Mouse (Mus musculus) stomach, postnatal 0 days (tissue): ENCODE measurements around the gene Gmppb. TPM values are rescaled to one million over a fixed set of nuclear protein-coding genes. Genes with fewer than 3 reads are reported as not detected.

Source experiments
- ATAC-seq: fragments of 200-750 bp; cut with Nextera tagmentation; 2 replicates; pipeline ENCODE4 v1.8.0; 2017; ENCODE audit not compliant: low FRiP score, low TSS enrichment
- DNase-seq: peaks from one replicate; pipeline ENCODE4 v3.0.0-alpha.2; 2016; ENCODE audit warnings: low spot score
- H3K27ac ChIP-seq: fragments of 300-500 bp; sonication (generic); replicated peaks from 2 replicates; pipeline ENCODE4 v1.5.1; 2014; ENCODE audit warnings: mild to moderate bottlenecking, control low read depth
- H3K27me3 ChIP-seq: fragments of 300-500 bp; sonication (generic); 2 replicates; pipeline ENCODE4 v1.6.1; 2014; ENCODE audit warnings: low read length; ENCODE audit not compliant: control insufficient read depth, insufficient read depth
- H3K36me3 ChIP-seq: fragments of 300-500 bp; sonication (generic); 2 replicates; pipeline ENCODE4 v1.6.1; 2014; ENCODE audit warnings: low read length, mixed read lengths; ENCODE audit not compliant: control insufficient read depth, insufficient read depth
- H3K4me1 ChIP-seq: fragments of 300-500 bp; sonication (generic); replicated peaks from 2 replicates; pipeline ENCODE4 v1.6.1; 2014; ENCODE audit warnings: antibody characterized with exemption; ENCODE audit not compliant: control insufficient read depth, insufficient read depth
- H3K4me2 ChIP-seq: fragments of 300-500 bp; sonication (generic); replicated peaks from 2 replicates; pipeline ENCODE4 v1.6.1; 2014; ENCODE audit warnings: low read depth, mild to moderate bottlenecking, control low read depth, moderate library complexity
- H3K4me3 ChIP-seq: fragments of 300-500 bp; sonication (generic); 2 replicates; pipeline ENCODE4 v1.5.1; 2014; ENCODE audit warnings: low read depth, low read length, control low read depth
- H3K9ac ChIP-seq: fragments of 300-500 bp; sonication (generic); 2 replicates; pipeline ENCODE4 v1.6.1; 2014; ENCODE audit warnings: mild to moderate bottlenecking, low read length, control low read depth, mixed read lengths
- H3K9me3 ChIP-seq: fragments of 300-500 bp; sonication (generic); 2 replicates; pipeline ENCODE4 v1.6.1; 2016; ENCODE audit warnings: low read length; ENCODE audit not compliant: control insufficient read depth
- CTCF ChIP-seq: IDR thresholded peaks from 2 replicates; pipeline ENCODE4 v1.5.1; 2016; ENCODE audit warnings: antibody characterized with exemption, low read depth, mild to moderate bottlenecking, moderate library complexity
- EP300 ChIP-seq: optimal IDR thresholded peaks from 2 replicates; pipeline ENCODE3; 2016; ENCODE audit warnings: antibody characterized with exemption
- WGBS: fragments of 180-500 bp; shearing (Covaris S2); extraction: QIAGEN DNeasy Blood & Tissue Kit; methylation state at CpG from one replicate; pipeline ENCODE4 v1.1.7; 2014; 5-methylcytosine and 5-hydroxymethylcytosine counted together
- microRNA-seq: library from miRNA; unstranded; fragments of <30 nt; microRNA quantifications from one replicate; pipeline ENCODE4, GENCODE M21; 2016
- polyA plus RNA-seq: library from polyadenylated mRNA; unstranded; fragments of >200 nt; fragmentation: Nextera tagmentation; extraction: Ambion mirVana; gene quantifications from 2 replicates; pipeline ENCODE4 v1.2.1, GENCODE M21; 2015

Gene Gmppb
- polyA plus RNA-seq, 1 experiment from 2014 or later, result 49.5 TPM

- Histone ChIP-seq H3K4me1 (no peaks in the 10 kb centered on the region), H3K4me3 (no peak overlapping the region), H3K4me2 (no peak overlapping the region), H3K27me3 (no peaks in the 10 kb centered on the region), H3K36me3 (peaks cover 6% of the 10 kb centered on the region; the same call in 1 of the 2 replicates), H3K27ac (0 out of 2 replicates have a peak overlapping the region, but pooled peaks have one; percentile 14), H3K9ac (no peak overlapping the region), H3K9me3 (no peaks in the 10 kb centered on the region)
- TF ChIP-seq EP300, result no peak
- peak; percentile 18; the same call in 1 of the 2 replicates for TF ChIP-seq CTCF
- WGBS, result 49% methylated on average over 10 of the region's 10 CpGs
- ATAC-seq (peak; percentile 15; the same call in 1 of the 2 replicates), DNase-seq (no peak)
These were observed 47.1 kb downstream of the Gmppb start for GRCm38 (mm10) chr9:108095949-108096712.

DNA sequence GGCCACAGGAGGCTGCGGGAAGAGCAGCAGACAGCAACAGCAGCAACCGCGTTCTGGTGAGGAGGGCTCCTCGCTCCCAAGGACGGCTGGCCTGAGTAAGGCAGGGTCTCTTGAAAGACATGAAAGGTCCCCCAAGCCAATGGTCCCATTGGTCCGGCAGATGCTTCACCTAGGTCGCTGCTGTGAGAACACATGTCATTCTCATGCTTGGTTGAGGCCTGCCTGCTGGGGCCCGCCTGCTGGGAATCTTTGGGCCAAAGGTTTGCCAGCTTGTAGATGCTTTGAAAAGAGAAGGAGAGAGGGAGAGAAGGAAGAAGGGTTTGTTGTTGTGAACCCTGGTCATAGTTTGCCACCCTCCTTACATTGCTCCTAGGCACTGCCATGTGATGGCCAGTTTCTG, 50.6 kb downstream of the Gmppb start:
- H3K27me3 ChIP-seq, result no peaks in the 10 kb centered on the region
- no peak overlapping the region for H3K4me2 ChIP-seq
- ATAC-seq, result no peak
- 86% methylated on average over 8 of the region's 8 CpGs for WGBS
- no peak for TF ChIP-seq EP300
- no peak for TF ChIP-seq CTCF
- H3K4me1 ChIP-seq, result no peaks in the 10 kb centered on the region
- H3K27ac ChIP-seq, result no peak overlapping the region
- H3K36me3 ChIP-seq, result no peaks in the 10 kb centered on the region
- no peak overlapping the region for H3K4me3 ChIP-seq
- no peaks in the 10 kb centered on the region for H3K9me3 ChIP-seq
- no peak for DNase-seq
- H3K9ac ChIP-seq, result no peak overlapping the region

Small RNAs within 50 kb of the gene (microRNA-seq; reads per million reads assigned to microRNA genes)
- not detected for gene Mir7088

Other genes with a start within 250 kb of the Gmppb start
- gene Rbm6, start 176.0 kb upstream of the Gmppb start, polyA plus RNA-seq, result 25.3 and 25.6 TPM in 2 replicates
- 22.9 and 23.6 TPM in 2 replicates for gene Mon1a, start 161.1 kb upstream of the Gmppb start, polyA plus RNA-seq
- gene Mst1r, start 142.4 kb upstream of the Gmppb start, polyA plus RNA-seq, result 10.4 and 10.6 TPM in 2 replicates
- not detected in 2 replicates for gene Actl11, start 120.8 kb upstream of the Gmppb start, polyA plus RNA-seq
- 0.62 and 0.94 TPM in 2 replicates for gene Camkv, start 113.6 kb upstream of the Gmppb start, polyA plus RNA-seq
- 4.8 and 5.7 TPM in 2 replicates for gene Traip, start 99.1 kb upstream of the Gmppb start, polyA plus RNA-seq
- 24.7 and 28.9 TPM in 2 replicates for gene Uba7, start 73.7 kb upstream of the Gmppb start, polyA plus RNA-seq
- gene Gm20661, start 66.2 kb upstream of the Gmppb start, polyA plus RNA-seq, result 0.69 and 0.87 TPM in 2 replicates
- gene Inka1, start 63.4 kb upstream of the Gmppb start, polyA plus RNA-seq, result 25.9 and 27.6 TPM in 2 replicates
- gene Cdhr4, start 56.7 kb upstream of the Gmppb start, polyA plus RNA-seq, result 1.3 and 2.0 TPM in 2 replicates
- 0.18 TPM in 1 of 2 replicates, not detected in the other for gene Gm20662, start 52.9 kb upstream of the Gmppb start, polyA plus RNA-seq
- 24.0 and 26.3 TPM in 2 replicates for gene Ip6k1, start 46.7 kb upstream of the Gmppb start, polyA plus RNA-seq
- gene Amigo3, start 3.9 kb downstream of the Gmppb start, polyA plus RNA-seq, result 2.8 and 2.9 TPM in 2 replicates
- 4.4 and 4.8 TPM in 2 replicates for gene Mst1, start 31.2 kb downstream of the Gmppb start, polyA plus RNA-seq
- 13.8 and 15.7 TPM in 2 replicates for gene Rnf123, start 34.1 kb downstream of the Gmppb start, polyA plus RNA-seq
- 35.4 and 38.4 TPM in 2 replicates for gene Apeh, start 45.4 kb downstream of the Gmppb start, polyA plus RNA-seq
- gene Bsn, start 141.1 kb downstream of the Gmppb start, polyA plus RNA-seq, result 1.6 and 2.0 TPM in 2 replicates
- 52.7 and 59.2 TPM in 2 replicates for gene Dag1, start 214.7 kb downstream of the Gmppb start, polyA plus RNA-seq
- 17.3 and 20.3 TPM in 2 replicates for gene Nicn1, start 241.2 kb downstream of the Gmppb start, polyA plus RNA-seq
- 10.5 and 11.6 TPM in 2 replicates for gene Amt, start 247.6 kb downstream of the Gmppb start, polyA plus RNA-seq